Mouse (Mus musculus) hindbrain, embryonic 10.5 days (tissue): ENCODE data around the gene Gm49486. TPM values are rescaled to one million over a fixed set of nuclear protein-coding genes. Genes with fewer than 3 reads are reported as not detected.

ENCODE experiments used
- DNase-seq: peaks from one replicate; pipeline ENCODE4 v3.0.0-alpha.2; 2017; ENCODE audit warnings: low spot score
- H3K27ac ChIP-seq: fragments of 300-500 bp; sonication (generic); 2 replicates; pipeline ENCODE4 v1.5.1; 2016; ENCODE audit warnings: mild to moderate bottlenecking, moderate library complexity
- H3K27me3 ChIP-seq: fragments of 300-500 bp; sonication (generic); 2 replicates; pipeline ENCODE4 v1.6.1; 2016; ENCODE audit warnings: mild to moderate bottlenecking; ENCODE audit not compliant: poor library complexity, insufficient read depth, severe bottlenecking
- H3K36me3 ChIP-seq: fragments of 300-500 bp; sonication (generic); 2 replicates; pipeline ENCODE4 v1.6.1; 2016; ENCODE audit warnings: mild to moderate bottlenecking, moderate library complexity
- H3K4me1 ChIP-seq: fragments of 300-500 bp; sonication (generic); replicated peaks from 2 replicates; pipeline ENCODE4 v1.6.1; 2016; ENCODE audit warnings: mild to moderate bottlenecking
- H3K4me3 ChIP-seq: fragments of 300-500 bp; sonication (generic); 2 replicates; pipeline ENCODE4 v1.5.1; 2016; ENCODE audit warnings: mild to moderate bottlenecking, moderate library complexity
- H3K9me3 ChIP-seq: fragments of 300-500 bp; sonication (generic); 2 replicates; pipeline ENCODE4 v1.6.1; 2016; ENCODE audit warnings: mild to moderate bottlenecking, moderate library complexity
- WGBS: fragments of 180-500 bp; shearing (Covaris S2); methylation state at CpG from one replicate; pipeline ENCODE4 v1.1.7; 2016; 5-methylcytosine and 5-hydroxymethylcytosine counted together
- polyA plus RNA-seq: library from polyadenylated mRNA; unstranded; fragments of >200 nt; fragmentation: Nextera tagmentation; extraction: Ambion mirVana; gene quantifications from 2 replicates; pipeline ENCODE4 v1.2.1, GENCODE M21; 2016

Gene Gm49486
- polyA plus RNA-seq, 1 experiment from 2014 or later = 0.21 TPM

DNA sequence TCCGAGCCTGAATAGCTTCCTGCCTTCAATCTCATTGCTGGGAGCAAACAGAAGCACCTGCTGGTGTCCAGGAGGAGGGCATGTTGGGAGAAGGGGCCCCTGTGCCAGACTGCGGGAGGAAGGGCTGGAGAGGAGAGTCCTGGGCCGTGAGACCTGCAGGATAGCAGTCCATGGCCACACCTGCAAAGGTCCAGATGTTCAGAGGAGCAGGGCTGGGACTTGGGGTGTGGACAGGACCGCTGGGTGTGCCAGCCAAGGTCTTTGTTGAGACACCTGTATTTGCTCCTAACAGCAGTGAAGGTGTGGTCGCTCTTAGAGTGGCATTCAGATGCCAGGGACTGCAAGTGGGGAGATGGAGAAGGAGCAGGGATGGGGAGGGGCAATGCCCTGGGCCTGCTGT, 53.2 kb downstream of the Gm49486 start:
- WGBS = 82% methylated on average over 5 of the region's 5 CpGs
- Histone ChIP-seq H3K27me3 (no peaks in the 10 kb centered on the region), H3K4me3 (no peak overlapping the region), H3K9me3 (no peaks in the 10 kb centered on the region), H3K36me3 (peaks cover 17% of the 10 kb centered on the region), H3K4me1 (peaks cover 15% of the 10 kb centered on the region), H3K27ac (no peak overlapping the region)
- DNase-seq = no peak

DNA sequence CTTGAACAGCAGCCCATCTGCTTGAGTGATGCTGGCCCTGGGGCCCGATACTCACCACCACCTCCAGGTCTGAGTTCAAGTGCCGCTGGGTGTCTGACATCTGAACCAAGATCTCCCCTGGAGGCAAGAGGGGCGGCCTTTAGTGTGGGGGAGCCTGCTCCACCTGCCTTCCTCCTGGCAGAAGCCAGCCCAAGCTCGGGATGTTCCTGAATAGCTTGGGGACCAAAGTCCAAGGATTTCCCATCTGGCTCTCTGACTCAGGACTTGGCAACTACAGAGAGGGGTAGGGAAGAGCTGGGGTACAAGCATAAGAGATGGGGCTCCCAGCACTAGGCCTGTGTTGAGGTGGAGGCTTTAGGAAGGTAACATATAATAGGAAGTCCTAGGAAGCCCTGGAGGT, 54.2 kb downstream of the Gm49486 start:
- Histone ChIP-seq H3K9me3 (no peaks in the 10 kb centered on the region), H3K4me3 (no peak overlapping the region), H3K27ac (no peak overlapping the region), H3K4me1 (peaks cover 15% of the 10 kb centered on the region), H3K36me3 (peaks cover 26% of the 10 kb centered on the region), H3K27me3 (no peaks in the 10 kb centered on the region)
- WGBS = 84% methylated on average over 4 of the region's 4 CpGs
- DNase-seq = no peak

DNA sequence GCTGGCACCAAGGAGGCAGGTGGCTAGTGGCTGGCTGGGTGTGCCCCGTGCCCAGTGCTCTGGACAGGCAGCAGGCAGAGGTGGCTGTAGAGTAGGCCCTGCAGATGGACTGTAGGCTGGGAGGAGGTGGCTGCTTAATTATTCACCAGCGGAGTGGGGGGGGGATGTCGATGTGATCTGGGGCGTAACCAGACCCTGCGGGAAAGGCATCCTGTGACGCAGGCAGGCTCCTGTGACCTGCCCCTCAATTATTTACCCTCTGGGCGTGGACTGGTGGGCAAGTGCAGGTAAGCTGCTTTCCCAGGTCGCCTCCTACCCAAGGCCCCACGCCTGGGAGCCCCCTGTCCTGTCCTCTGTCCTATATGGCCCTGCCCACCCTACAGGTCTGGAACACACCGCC, 56.2 kb downstream of the Gm49486 start, which contains the start of gene Baiap2l2:
TSS of gene Baiap2l2 (minus strand) at position 139 of the 400 bp plus-strand sequence.
- no peaks in the 10 kb centered on the region for H3K27me3 ChIP-seq
- peaks cover 36% of the 10 kb centered on the region for H3K36me3 ChIP-seq
- no peak within 1 kb of the TSS for H3K27ac ChIP-seq
- no peak within 1 kb of the TSS for H3K4me3 ChIP-seq
- H3K4me1 ChIP-seq = peaks cover 15% of the 10 kb centered on the region
- no peak for DNase-seq
- 64% methylated on average over 10 of the region's 10 CpGs for WGBS
- no peaks in the 10 kb centered on the region for H3K9me3 ChIP-seq

DNA sequence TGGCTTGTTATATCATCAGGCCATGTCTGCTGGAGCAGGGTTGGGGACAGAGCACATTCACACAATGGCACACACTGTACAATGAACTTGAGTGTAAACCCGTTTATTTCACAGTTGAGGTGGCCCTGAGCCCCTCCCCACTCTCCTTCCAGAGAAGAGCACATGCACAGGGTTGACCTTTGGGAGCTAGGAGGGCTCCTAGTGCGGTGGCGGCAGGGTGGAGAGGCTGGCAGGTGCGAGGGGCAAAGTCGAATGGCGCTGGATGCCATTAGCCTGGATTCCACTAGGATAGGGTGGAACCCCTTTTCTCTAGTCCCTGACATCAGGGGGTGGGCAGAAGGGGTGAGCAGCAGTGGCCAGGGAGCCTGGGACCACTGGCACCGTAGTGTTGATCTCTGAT, 57.0 kb downstream of the Gm49486 start:
- Histone ChIP-seq H3K4me1 (peaks cover 8% of the 10 kb centered on the region; the same call in 1 of the 2 replicates), H3K9me3 (no peaks in the 10 kb centered on the region), H3K36me3 (peaks cover 36% of the 10 kb centered on the region), H3K27ac (no peak overlapping the region), H3K4me3 (no peak overlapping the region), H3K27me3 (no peaks in the 10 kb centered on the region)
- 89% methylated on average over 7 of the region's 7 CpGs for WGBS
- no peak for DNase-seq

DNA sequence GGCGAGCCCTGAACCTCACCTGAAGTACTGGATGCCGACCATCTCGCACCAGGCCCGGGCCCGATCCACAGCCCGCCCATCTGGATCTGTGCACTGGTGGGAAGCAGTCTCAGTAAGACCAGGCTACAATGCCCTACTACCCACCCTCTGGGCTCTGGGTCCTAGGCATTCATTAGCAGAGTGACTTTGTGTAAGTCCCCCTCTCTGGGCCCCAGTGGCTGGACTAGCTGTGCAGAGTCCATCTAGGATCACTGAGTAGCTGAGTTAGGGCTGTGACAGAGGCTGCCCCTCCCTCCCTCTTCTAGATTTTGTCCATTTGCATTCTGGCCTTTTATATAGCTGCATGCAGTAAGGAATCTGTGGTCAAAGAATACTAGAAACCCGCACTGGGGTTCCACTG, 57.9 kb downstream of the Gm49486 start:
- no peak for DNase-seq
- Histone ChIP-seq H3K36me3 (peaks cover 36% of the 10 kb centered on the region), H3K4me3 (no peak overlapping the region), H3K27ac (no peak overlapping the region), H3K4me1 (0 out of 2 replicates have a peak, but pooled peaks cover 8% of the 10 kb centered on the region), H3K27me3 (no peaks in the 10 kb centered on the region), H3K9me3 (no peaks in the 10 kb centered on the region)
- 92% methylated on average over 7 of the region's 7 CpGs for WGBS

GRCm38 (mm10) chr15:79288387-79288786, 59.2 kb downstream of the Gm49486 start:
- Histone ChIP-seq H3K36me3 (peaks cover 36% of the 10 kb centered on the region), H3K9me3 (no peaks in the 10 kb centered on the region), H3K27me3 (no peaks in the 10 kb centered on the region), H3K4me1 (0 out of 2 replicates have a peak, but pooled peaks cover 8% of the 10 kb centered on the region), H3K27ac (0 out of 2 replicates have a peak overlapping the region, but pooled peaks have one; percentile 6), H3K4me3 (no peak overlapping the region)
- no peak for DNase-seq
- 87% methylated on average over 3 of the region's 3 CpGs for WGBS

DNA sequence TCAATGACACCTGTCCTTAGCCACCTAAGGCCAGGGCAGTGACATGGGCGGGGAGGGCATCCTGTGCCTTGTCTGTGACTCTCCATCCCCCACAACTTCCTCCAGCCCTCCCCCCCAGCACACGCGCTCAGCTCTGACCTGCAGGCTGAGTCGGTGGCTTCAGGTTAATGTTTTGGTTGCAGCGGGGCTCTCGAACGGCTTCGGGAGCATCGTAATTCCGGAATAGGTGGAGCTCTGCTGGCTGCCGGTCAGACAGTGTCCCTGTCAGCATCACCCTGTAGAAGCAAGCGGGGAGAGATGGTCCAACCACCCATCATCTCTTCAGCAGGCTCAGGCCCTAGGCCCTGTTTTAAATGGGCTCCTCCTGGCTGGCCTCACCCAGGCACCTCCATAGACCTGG, 60.2 kb downstream of the Gm49486 start:
- Histone ChIP-seq H3K27ac (no peak overlapping the region), H3K36me3 (peaks cover 36% of the 10 kb centered on the region), H3K9me3 (no peaks in the 10 kb centered on the region), H3K4me1 (0 out of 2 replicates have a peak, but pooled peaks cover 8% of the 10 kb centered on the region), H3K27me3 (no peaks in the 10 kb centered on the region), H3K4me3 (no peak overlapping the region)
- 93% methylated on average over 12 of the region's 12 CpGs for WGBS
- DNase-seq = no peak

DNA sequence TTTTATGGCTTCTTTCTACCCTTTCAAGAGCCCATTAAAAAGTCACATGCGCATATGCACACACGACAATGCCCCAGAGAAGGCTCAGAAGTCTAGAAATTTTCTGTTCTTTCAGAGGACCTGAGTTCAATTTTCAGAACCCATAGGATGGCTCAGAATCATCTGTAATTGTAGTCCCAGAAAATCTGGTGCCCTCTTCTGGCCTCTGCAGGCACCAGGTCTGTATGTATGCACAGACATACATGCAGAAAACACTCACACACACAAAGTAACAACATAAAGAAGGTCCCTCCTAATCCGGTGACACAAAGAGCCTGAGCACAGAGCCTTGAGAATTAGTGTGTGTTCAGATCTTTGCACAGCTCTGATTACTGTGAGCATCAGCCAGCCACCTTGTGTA, 61.1 kb downstream of the Gm49486 start:
- Histone ChIP-seq H3K27ac (no peak overlapping the region), H3K4me1 (0 out of 2 replicates have a peak, but pooled peaks cover 4% of the 10 kb centered on the region), H3K36me3 (peaks cover 36% of the 10 kb centered on the region), H3K9me3 (no peaks in the 10 kb centered on the region), H3K4me3 (no peak overlapping the region), H3K27me3 (no peaks in the 10 kb centered on the region)
- DNase-seq = no peak
- WGBS = 86% methylated on average over 3 of the region's 3 CpGs

DNA sequence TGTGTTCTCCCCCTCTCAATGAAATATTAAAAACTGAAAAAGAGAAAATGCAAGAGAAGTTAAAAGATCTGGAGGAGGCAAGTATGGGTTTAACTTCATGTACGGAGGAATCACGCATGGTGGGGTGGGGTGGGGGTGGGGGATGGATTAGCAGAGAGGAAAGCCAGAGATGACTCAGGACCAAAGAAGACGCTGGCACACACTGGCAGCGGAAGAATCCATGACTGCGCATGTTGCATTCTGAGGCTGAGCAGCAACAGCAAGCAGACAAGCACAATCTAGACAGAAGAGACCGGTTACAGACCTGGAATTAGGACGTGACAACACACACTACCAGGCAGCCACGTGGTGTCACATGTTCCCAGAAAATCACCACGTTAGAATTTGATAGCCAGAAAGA, 63.6 kb downstream of the Gm49486 start:
- 89% methylated on average over 9 of the region's 9 CpGs for WGBS
- Histone ChIP-seq H3K36me3 (peaks cover 19% of the 10 kb centered on the region), H3K27ac (no peak overlapping the region), H3K4me3 (no peak overlapping the region), H3K9me3 (no peaks in the 10 kb centered on the region), H3K4me1 (0 out of 2 replicates have a peak, but pooled peaks cover 3% of the 10 kb centered on the region), H3K27me3 (no peaks in the 10 kb centered on the region)
- DNase-seq = no peak

GRCm38 (mm10) chr15:79298553-79298952, 69.4 kb downstream of the Gm49486 start:
- Histone ChIP-seq H3K27me3 (no peaks in the 10 kb centered on the region), H3K9me3 (no peaks in the 10 kb centered on the region), H3K4me3 (no peak overlapping the region), H3K4me1 (peaks cover 20% of the 10 kb centered on the region; the same call in 1 of the 2 replicates), H3K36me3 (peaks cover 23% of the 10 kb centered on the region), H3K27ac (0 out of 2 replicates have a peak overlapping the region, but pooled peaks have one; percentile 41)
- DNase-seq = no peak
- WGBS = 86% methylated on average over 6 of the region's 6 CpGs

DNA sequence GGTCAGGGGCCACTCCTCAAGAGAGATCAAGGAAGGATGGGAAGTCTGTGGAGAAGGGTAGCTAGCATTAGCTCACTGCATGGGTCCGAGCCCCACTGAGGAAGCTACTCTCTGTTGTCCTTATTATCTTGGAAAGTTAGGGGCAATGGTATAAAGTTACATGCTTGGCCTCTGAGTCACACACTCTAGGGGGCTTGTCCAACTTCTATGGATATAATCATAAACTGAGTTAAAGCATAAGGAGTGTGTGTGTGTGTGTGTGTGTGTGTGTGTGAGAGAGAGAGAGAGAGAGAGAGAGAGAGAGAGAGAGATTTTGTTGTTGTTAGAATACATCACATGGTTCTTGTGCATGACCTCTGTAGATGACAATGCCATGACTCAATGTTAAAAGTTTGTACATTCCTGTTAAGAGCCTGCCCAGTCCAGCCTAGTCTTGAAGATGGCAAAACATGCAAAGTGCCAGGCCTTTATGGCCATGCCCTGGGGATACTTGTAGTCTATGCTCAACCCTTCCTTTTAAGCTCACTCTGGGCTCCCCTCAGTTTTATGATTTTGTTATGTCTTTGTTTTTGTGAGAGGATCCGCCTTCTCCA, 70.5 kb downstream of the Gm49486 start:
- no peak overlapping the region for H3K27ac ChIP-seq
- WGBS = 72% methylated on average over 2 of the region's 2 CpGs
- peaks cover 34% of the 10 kb centered on the region for H3K36me3 ChIP-seq
- H3K9me3 ChIP-seq = no peaks in the 10 kb centered on the region
- no peak for DNase-seq
- H3K27me3 ChIP-seq = no peaks in the 10 kb centered on the region
- no peak overlapping the region for H3K4me3 ChIP-seq
- H3K4me1 ChIP-seq = peaks cover 20% of the 10 kb centered on the region; the same call in 1 of the 2 replicates

DNA sequence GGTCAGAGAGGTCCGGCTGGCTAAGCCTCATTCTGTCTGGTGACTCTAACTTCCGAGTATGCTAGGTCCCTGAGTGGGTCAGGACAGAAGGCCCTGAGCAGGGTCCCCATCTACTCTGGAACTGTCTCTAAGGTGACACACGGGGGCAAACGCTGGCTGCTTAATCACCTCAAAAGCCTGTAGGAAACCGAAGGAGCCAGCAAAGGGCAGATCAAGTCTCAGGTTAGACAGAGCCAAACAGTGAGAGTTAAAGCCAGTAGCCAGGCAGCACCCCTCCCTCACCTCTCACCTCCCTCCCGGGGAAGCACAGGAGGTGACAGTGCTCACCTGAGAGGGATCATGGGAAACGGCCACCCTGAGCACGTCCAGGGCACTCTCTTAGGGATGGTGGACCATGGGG, 74.5 kb downstream of the Gm49486 start:
- 87% methylated on average over 8 of the region's 8 CpGs for WGBS

DNA sequence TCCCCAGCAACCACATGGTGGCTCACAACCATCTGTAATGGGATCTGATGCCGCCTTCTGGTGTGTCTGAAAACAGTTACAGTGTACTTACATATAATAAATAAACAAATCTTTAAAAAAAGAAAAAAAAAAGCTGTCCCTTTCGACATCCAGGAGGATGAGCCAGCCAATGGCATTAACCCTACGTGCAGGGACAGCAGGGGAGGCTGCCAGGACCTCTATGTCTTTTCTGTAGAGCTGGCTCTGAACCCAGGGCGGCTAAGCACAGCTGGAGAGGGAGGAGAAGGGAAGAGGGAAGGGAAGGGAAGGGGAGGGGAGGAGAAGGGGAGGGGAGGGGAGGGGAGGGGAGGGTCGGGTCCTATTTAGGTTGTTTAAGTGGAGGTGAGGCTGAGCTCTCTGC, 75.6 kb downstream of the Gm49486 start:
- H3K4me1 ChIP-seq = peaks cover 15% of the 10 kb centered on the region; the same call in 1 of the 2 replicates
- WGBS = 59% methylated on average over 4 of the region's 5 CpGs
- no peak overlapping the region for H3K27ac ChIP-seq
- no peak overlapping the region for H3K4me3 ChIP-seq
- no peaks in the 10 kb centered on the region for H3K27me3 ChIP-seq
- peaks cover 65% of the 10 kb centered on the region for H3K36me3 ChIP-seq
- H3K9me3 ChIP-seq = no peaks in the 10 kb centered on the region
- no peak for DNase-seq

More for the DNA sequence above, 74.5 kb downstream of the Gm49486 start:
- Histone ChIP-seq H3K36me3 (peaks cover 64% of the 10 kb centered on the region), H3K4me1 (peaks cover 23% of the 10 kb centered on the region; the same call in 1 of the 2 replicates), H3K9me3 (no peaks in the 10 kb centered on the region), H3K27me3 (no peaks in the 10 kb centered on the region), H3K27ac (no peak overlapping the region), H3K4me3 (no peak overlapping the region)
- DNase-seq = no peak
